Mouse (Mus musculus) lung, postnatal 0 days (tissue): ENCODE results near the gene Ehmt2.

ENCODE experiments used
- CTCF ChIP-seq: IDR thresholded peaks from 2 replicates; pipeline ENCODE4 v1.5.1; 2016; ENCODE audit warnings: antibody characterized with exemption, mild to moderate bottlenecking
- EP300 ChIP-seq: IDR thresholded peaks from 2 replicates; pipeline ENCODE4 v1.6.1; 2016; ENCODE audit warnings: antibody characterized with exemption, mild to moderate bottlenecking, control low read depth

DNA sequence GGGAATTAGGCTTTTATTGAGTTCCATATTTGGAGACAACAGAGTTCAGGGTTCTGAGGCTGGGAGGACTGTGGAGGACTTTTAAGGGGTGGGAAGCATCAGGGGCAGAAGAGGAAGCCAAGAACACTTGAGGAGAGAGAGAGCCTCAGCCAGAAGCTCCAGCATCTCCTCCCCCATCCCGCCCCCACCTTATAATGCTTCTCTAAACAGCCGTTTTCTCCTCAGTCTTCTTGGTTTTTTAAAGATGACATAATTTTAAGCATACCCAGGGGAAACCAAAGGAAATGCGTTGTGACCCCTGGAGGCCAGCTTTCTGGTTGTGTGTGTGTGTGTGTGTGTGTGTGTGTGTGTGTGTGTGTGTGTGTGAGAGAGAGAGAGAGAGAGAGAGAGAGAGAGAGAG lies 63.9 kb downstream of the Ehmt2 start:
- TF ChIP-seq EP300 (no peak), CTCF (no peak)
